Mouse (Mus musculus) layer of hippocampus, adult 6 months (tissue): ENCODE measurements around the gene Mbd3l2. TPM values are rescaled to one million over a fixed set of nuclear protein-coding genes. Genes with fewer than 3 reads are reported as not detected.

Experiments
- long read RNA-seq, 2 experiments: library from polyadenylated mRNA; unstranded; transcript quantifications; one replicate each; pipeline ENCODE4 v2.0.0; 2019 to 2020
- microRNA-seq: library from miRNA; unstranded; fragments of <30 nt; microRNA quantifications from one replicate; pipeline ENCODE4 v1.2.0, GENCODE M21; 2020
- polyA plus RNA-seq: library from polyadenylated mRNA; unstranded; fragments of <200 nt; fragmentation: Nextera tagmentation; gene quantifications from 2 replicates; pipeline ENCODE4 v1.2.3, GENCODE M21; 2021

Mbd3l2 gene
- not detected in 2 replicates for polyA plus RNA-seq
- long read RNA-seq, experiment 1: 0 reads
- long read RNA-seq, experiment 2: 0 reads

GRCm38 (mm10) chr9:18430354-18430753 lies at the start of gene Mbd3l2:
Mbd3l2 (plus strand) TSS chr9:18430654.

GRCm38 (mm10) chr9:18402895-18403294 lies 27.6 kb upstream of the Mbd3l2 start, which contains the start of gene Naalad2:
Naalad2 (minus strand) TSS chr9:18402995.

GRCm38 (mm10) chr9:18404118-18404517 lies 26.3 kb upstream of the Mbd3l2 start, which contains the start of gene Ubtfl1:
Ubtfl1 (plus strand) TSS chr9:18404418.

DNA sequence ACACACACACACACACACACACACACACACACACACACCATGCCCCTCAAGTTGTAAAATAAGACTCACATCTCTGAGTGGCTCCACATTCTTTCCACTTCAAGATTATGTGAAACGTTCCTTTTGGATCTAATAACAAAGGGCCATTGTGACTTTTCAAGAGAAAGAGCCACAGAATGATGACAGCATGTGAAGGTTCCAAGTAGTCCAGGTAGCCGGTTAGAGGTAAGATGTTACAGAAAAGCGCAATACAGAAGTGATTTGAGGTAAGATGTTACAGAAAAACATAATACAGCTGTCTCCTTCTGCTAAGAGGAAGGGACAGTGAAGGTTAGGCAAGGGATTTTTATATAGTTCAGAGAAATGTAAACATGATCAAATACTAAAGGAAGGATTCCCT lies 47.7 kb downstream of the Mbd3l2 start, which contains the start of the genes Zfp558 and Mbd3l1:
Gene Zfp558, minus strand, starts transcription at position 101 of the 400 bp plus-strand sequence.
Gene Mbd3l1, plus strand, starts transcription at position 192 of the 400 bp plus-strand sequence.

Small RNA genes lying within 50 kb of the gene (microRNA-seq; reads per million reads assigned to microRNA genes)
- not detected for gene Gm22854

Other genes starting within 250 kb of the Mbd3l2 start
- gene Chordc1, start 138.5 kb upstream of the Mbd3l2 start, polyA plus RNA-seq: 92.9 and 104 TPM in 2 replicates
- gene Naalad2, start 27.7 kb upstream of the Mbd3l2 start, polyA plus RNA-seq: 0.38 TPM in 2 replicates
- gene Ubtfl1, start 26.2 kb upstream of the Mbd3l2 start, polyA plus RNA-seq: not detected in 2 replicates
- gene Zfp558, start 47.6 kb downstream of the Mbd3l2 start, polyA plus RNA-seq: 1.1 and 2.0 TPM in 2 replicates
- gene Mbd3l1, start 47.7 kb downstream of the Mbd3l2 start, polyA plus RNA-seq: not detected in 2 replicates
- not detected in 2 replicates for gene Muc16, start 243.9 kb downstream of the Mbd3l2 start, polyA plus RNA-seq